Mouse (Mus musculus) midbrain, embryonic 11.5 days (tissue): Measurements from ENCODE around the gene Asb18. TPM values are rescaled to one million over a fixed set of nuclear protein-coding genes. Genes with fewer than 3 reads are reported as not detected.

Source experiments
- ATAC-seq: fragments of 200-750 bp; cut with Nextera tagmentation; 2 replicates; pipeline ENCODE4 v1.8.0; 2017; ENCODE audit warnings: moderate TSS enrichment, moderate library complexity; ENCODE audit not compliant: low FRiP score
- DNase-seq: peaks from one replicate; pipeline ENCODE4 v3.0.0; 2015; ENCODE audit warnings: low spot score; ENCODE audit errors: missing footprints
- H3K27ac ChIP-seq: fragments of 300-500 bp; sonication (generic); 2 replicates; pipeline ENCODE4 v1.5.1; 2014; ENCODE audit warnings: low read depth, low read length
- H3K27me3 ChIP-seq: fragments of 300-500 bp; sonication (generic); 2 replicates; pipeline ENCODE4 v1.6.1; 2014; ENCODE audit warnings: mild to moderate bottlenecking, low read length, moderate library complexity, mixed read lengths; ENCODE audit not compliant: control insufficient read depth, insufficient read depth
- H3K36me3 ChIP-seq: fragments of 300-500 bp; sonication (generic); 2 replicates; pipeline ENCODE4 v1.6.1; 2014; ENCODE audit warnings: mild to moderate bottlenecking, low read length, moderate library complexity, mixed read lengths; ENCODE audit not compliant: control insufficient read depth, insufficient read depth
- H3K4me1 ChIP-seq: fragments of 300-500 bp; sonication (generic); 2 replicates; pipeline ENCODE4 v1.6.1; 2014; ENCODE audit warnings: low read length; ENCODE audit not compliant: control insufficient read depth, insufficient read depth
- H3K4me2 ChIP-seq: fragments of 300-500 bp; sonication (generic); 2 replicates; pipeline ENCODE4 v1.6.1; 2014; ENCODE audit warnings: mild to moderate bottlenecking, moderate library complexity
- H3K4me3 ChIP-seq: fragments of 300-500 bp; sonication (generic); 2 replicates; pipeline ENCODE4 v1.5.1; 2014; ENCODE audit warnings: low read depth, low read length
- H3K9ac ChIP-seq: fragments of 300-500 bp; sonication (generic); 2 replicates; pipeline ENCODE4 v1.6.1; 2014; ENCODE audit warnings: low read length
- H3K9me3 ChIP-seq: fragments of 300-500 bp; sonication (generic); 2 replicates; pipeline ENCODE4 v1.6.1; 2016; ENCODE audit warnings: low read length; ENCODE audit not compliant: control insufficient read depth
- WGBS: fragments of 180-500 bp; shearing (Covaris S2); extraction: QIAGEN DNeasy Blood & Tissue Kit; methylation state at CpG from one replicate; pipeline ENCODE4 v1.1.7; 2014; 5-methylcytosine and 5-hydroxymethylcytosine counted together
- polyA plus RNA-seq: library from polyadenylated mRNA; unstranded; fragments of >200 nt; fragmentation: Nextera tagmentation; extraction: Ambion mirVana; gene quantifications from 2 replicates; pipeline ENCODE4 v1.2.1, GENCODE M21; 2014

Gene Asb18
- polyA plus RNA-seq, 1 experiment from 2014 or later = 0.07 TPM

DNA sequence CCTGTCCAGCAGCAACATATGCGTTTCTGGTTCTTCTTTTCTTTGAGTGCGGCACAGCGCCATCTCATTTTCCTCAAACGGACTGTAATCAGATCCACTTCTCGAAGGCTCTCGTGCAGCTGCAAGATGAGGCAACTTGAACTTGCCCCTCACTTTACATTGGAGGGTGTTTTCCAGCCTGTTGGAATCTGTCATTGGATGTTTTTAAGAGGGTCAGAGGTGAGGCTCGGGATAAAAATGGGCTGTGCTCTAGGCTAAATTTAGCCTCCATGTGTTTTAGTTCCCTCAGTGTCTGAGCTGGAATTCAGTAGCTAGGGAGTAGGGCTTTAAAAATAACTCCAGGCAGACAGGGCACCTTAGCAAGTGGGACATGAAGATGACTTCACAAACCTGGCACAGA, 16.4 kb downstream of the Asb18 start:
- no peak overlapping the region for H3K4me3 ChIP-seq
- H3K9ac ChIP-seq = no peak overlapping the region
- peaks cover 10% of the 10 kb centered on the region for H3K27me3 ChIP-seq
- 81% methylated on average over 7 of the region's 7 CpGs for WGBS
- no peaks in the 10 kb centered on the region for H3K4me1 ChIP-seq
- ATAC-seq = no peak
- no peak overlapping the region for H3K4me2 ChIP-seq
- no peaks in the 10 kb centered on the region for H3K36me3 ChIP-seq
- H3K27ac ChIP-seq = no peak overlapping the region
- no peaks in the 10 kb centered on the region for H3K9me3 ChIP-seq
- DNase-seq = no peak

DNA sequence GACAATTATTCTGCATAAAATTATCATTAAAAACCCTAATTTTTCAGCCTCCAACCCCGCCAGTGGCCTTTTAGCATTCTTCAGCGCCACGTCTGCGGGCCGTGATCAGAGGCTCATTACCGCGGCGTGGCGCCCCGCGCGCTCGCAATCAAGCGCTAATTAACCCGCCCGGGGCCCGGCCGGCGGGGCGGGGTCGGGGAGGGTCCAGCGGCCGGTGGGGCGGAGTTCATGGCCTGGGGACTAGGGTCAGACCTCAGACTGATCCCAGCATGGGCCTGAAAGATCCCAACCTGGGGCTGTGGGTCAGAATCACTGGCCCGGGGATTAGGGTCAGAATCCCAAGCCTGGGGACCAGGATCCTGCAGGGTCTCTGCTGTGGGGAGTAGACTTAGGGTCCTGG, 22.2 kb downstream of the Asb18 start:
- ATAC-seq = no peak
- Histone ChIP-seq H3K4me2 (peak overlapping the region; percentile 54), H3K4me1 (peaks cover 5% of the 10 kb centered on the region), H3K4me3 (peak overlapping the region; percentile 31), H3K27me3 (peaks cover 26% of the 10 kb centered on the region), H3K36me3 (no peaks in the 10 kb centered on the region), H3K9me3 (no peaks in the 10 kb centered on the region), H3K27ac (no peak overlapping the region), H3K9ac (peak overlapping the region; percentile 52)
- under 1% methylated on average over 25 of the region's 25 CpGs for WGBS
- peak; percentile 88 for DNase-seq

DNA sequence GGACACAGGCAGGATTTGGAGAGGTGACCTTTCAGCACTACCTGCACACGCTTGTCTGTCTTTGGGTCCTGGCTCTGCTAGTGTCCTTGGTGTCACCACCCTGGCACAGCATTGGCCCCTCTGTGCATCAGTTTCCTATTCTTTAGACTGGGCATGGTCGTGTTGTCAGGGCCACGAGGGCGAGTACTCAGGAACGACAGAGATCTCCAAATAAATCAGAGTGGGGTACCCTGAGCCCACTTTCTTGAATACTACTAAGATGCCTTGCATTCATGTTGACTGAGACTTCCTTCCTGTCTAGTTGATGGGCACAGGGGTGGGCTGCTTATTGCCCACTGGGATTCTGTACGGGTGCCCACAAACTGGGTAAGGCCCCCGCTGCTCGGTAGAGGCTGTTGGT, 37.2 kb downstream of the Asb18 start:
- Histone ChIP-seq H3K4me2 (no peak overlapping the region), H3K36me3 (no peaks in the 10 kb centered on the region), H3K27ac (no peak overlapping the region), H3K9me3 (no peaks in the 10 kb centered on the region), H3K4me1 (no peaks in the 10 kb centered on the region), H3K27me3 (no peaks in the 10 kb centered on the region), H3K4me3 (no peak overlapping the region), H3K9ac (no peak overlapping the region)
- WGBS = 90% methylated on average over 8 of the region's 8 CpGs
- DNase-seq (peak; percentile 77), ATAC-seq (no peak)

DNA sequence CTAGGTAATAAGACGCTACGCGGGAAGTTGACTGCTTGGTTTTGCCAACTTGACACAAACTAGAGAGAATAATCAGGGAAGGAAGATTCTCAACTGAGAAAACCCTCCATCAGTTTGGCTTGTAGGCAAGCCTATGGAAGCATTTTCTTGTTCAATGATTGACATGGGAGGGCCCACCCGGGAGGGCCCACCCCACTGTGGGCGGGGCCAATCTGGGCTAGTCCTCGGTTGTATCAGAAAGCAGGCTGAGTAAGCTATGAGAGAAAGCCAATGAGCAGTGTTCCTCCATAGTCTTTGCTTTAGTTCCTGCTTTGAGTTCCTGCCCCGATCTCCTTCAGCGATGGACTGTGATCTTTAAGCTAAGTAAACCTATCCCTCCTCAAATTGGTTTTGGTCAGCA, 38.1 kb downstream of the Asb18 start:
- H3K4me1 ChIP-seq = no peaks in the 10 kb centered on the region
- no peaks in the 10 kb centered on the region for H3K9me3 ChIP-seq
- no peak overlapping the region for H3K4me2 ChIP-seq
- H3K9ac ChIP-seq = no peak overlapping the region
- no peak overlapping the region for H3K4me3 ChIP-seq
- ATAC-seq (no peak), DNase-seq (no peak)
- WGBS = 79% methylated on average over 8 of the region's 8 CpGs
- H3K27me3 ChIP-seq = peaks cover 2% of the 10 kb centered on the region; the same call in 1 of the 2 replicates
- no peak overlapping the region for H3K27ac ChIP-seq
- H3K36me3 ChIP-seq = no peaks in the 10 kb centered on the region

DNA sequence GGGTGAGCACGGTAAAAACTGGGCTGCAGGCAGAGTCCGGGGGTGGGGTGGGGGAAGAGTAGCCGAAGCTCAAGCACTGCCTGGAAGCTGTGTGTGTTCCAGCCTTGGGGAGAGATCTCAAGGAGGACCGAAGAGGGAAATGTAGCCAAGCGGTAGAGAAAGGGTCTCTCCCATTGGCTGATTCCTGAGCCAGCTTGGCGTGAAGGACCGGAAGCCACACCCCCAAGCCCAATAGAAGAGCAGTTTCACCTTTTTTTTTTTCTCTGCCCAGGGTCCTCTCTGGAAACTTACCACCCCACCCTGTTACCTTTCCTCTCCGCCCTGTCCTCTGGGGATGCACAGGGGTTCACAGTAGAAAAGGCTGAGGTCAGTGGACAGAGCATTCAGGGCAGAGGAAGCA, 39.9 kb downstream of the Asb18 start:
- WGBS = 75% methylated on average over 8 of the region's 8 CpGs
- H3K4me3 ChIP-seq = no peak overlapping the region
- H3K9ac ChIP-seq = no peak overlapping the region
- DNase-seq (no peak), ATAC-seq (no peak)
- H3K36me3 ChIP-seq = no peaks in the 10 kb centered on the region
- H3K27ac ChIP-seq = no peak overlapping the region
- H3K4me1 ChIP-seq = no peaks in the 10 kb centered on the region
- peaks cover 18% of the 10 kb centered on the region for H3K27me3 ChIP-seq
- H3K4me2 ChIP-seq = no peak overlapping the region
- H3K9me3 ChIP-seq = no peaks in the 10 kb centered on the region

DNA sequence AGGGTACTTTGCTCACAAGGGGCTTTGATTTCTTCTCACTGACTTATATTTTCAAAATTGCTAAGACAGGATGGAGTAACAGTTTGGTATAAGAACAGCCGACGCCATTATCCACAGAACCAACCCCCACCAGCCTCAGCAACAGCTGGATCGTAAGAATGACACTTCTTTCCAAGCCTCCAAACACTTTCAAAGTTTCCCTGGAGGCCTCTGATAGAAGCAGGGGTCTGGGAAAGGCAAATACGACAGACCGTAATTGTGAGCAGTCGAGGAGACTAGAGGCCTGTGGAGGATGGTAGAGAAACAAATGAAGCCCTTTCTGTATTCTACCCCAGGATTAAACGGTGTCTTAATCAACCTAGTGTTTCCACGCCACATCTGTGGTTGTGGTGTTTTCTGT, 42.6 kb downstream of the Asb18 start:
- peaks cover 8% of the 10 kb centered on the region for H3K4me1 ChIP-seq
- no peaks in the 10 kb centered on the region for H3K9me3 ChIP-seq
- peak; percentile 39 for DNase-seq
- H3K27ac ChIP-seq = no peak overlapping the region
- WGBS = 71% methylated on average over 8 of the region's 8 CpGs
- no peak overlapping the region for H3K9ac ChIP-seq
- ATAC-seq = no peak
- H3K36me3 ChIP-seq = no peaks in the 10 kb centered on the region
- H3K27me3 ChIP-seq = peaks cover 44% of the 10 kb centered on the region
- no peak overlapping the region for H3K4me3 ChIP-seq
- H3K4me2 ChIP-seq = no peak overlapping the region

DNA sequence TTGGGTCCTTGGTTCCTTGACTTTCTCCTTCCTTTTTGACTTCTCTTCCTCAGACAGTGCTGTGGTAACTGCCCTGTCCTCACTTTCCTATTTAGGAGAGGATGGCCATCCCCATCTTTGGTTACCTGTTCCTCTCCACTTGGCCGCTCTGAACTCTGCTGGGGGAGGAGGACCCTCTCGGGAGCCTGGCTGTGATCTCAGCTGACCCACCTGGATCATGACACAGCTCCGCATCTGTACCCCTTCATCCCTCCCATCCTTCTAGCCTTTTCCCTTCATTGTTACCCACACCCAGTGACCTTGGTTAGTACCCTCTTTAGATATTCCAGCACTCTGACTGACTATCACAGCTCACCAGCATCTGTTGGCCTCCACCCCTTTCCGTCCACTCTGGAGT, 44.8 kb downstream of the Asb18 start:
- peaks cover 8% of the 10 kb centered on the region for H3K4me1 ChIP-seq
- peak; percentile 76 for DNase-seq
- H3K9me3 ChIP-seq = no peaks in the 10 kb centered on the region
- no peak overlapping the region for H3K4me3 ChIP-seq
- 87% methylated on average over 4 of the region's 4 CpGs for WGBS
- H3K27me3 ChIP-seq = peaks cover 47% of the 10 kb centered on the region
- no peak overlapping the region for H3K4me2 ChIP-seq
- no peak for ATAC-seq
- no peaks in the 10 kb centered on the region for H3K36me3 ChIP-seq
- no peak overlapping the region for H3K27ac ChIP-seq
- no peak overlapping the region for H3K9ac ChIP-seq

DNA sequence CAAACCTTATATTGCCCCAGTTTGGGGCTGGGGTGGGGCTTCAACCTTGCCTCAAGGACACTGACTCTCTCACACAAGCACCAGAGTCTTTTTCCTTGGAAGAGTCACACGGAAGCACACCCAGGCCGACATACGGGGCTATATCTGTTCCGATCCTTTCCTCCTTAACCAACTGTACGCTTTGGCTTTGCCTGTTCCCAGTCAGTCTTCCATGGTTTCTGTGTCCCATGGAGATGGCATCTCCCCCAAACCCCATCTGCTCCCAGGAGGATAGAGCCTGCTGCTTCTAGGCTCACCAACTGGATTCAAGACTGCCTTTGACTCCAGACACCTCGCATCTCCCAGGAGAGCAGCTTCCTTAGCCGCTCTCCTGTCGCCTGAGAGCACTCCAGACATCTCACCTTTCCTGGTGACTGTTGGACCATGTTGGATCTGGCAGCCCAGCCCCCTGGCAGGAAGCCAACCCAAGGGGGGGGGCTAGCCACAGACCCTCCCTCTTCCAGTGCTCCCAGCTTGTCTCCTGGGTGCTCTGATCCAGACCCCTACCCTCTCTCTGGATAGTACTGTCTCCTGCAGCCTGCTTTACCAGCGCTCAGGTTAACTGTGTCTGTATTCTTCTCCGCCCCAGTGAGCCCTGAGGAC, 45.3 kb downstream of the Asb18 start:
- Histone ChIP-seq H3K4me3 (no peak overlapping the region), H3K4me1 (peaks cover 8% of the 10 kb centered on the region), H3K27me3 (peaks cover 47% of the 10 kb centered on the region), H3K36me3 (no peaks in the 10 kb centered on the region), H3K9me3 (no peaks in the 10 kb centered on the region), H3K27ac (no peak overlapping the region), H3K4me2 (no peak overlapping the region), H3K9ac (no peak overlapping the region)
- DNase-seq = no peak
- ATAC-seq = no peak
- WGBS = 57% methylated on average over 10 of the region's 10 CpGs

DNA sequence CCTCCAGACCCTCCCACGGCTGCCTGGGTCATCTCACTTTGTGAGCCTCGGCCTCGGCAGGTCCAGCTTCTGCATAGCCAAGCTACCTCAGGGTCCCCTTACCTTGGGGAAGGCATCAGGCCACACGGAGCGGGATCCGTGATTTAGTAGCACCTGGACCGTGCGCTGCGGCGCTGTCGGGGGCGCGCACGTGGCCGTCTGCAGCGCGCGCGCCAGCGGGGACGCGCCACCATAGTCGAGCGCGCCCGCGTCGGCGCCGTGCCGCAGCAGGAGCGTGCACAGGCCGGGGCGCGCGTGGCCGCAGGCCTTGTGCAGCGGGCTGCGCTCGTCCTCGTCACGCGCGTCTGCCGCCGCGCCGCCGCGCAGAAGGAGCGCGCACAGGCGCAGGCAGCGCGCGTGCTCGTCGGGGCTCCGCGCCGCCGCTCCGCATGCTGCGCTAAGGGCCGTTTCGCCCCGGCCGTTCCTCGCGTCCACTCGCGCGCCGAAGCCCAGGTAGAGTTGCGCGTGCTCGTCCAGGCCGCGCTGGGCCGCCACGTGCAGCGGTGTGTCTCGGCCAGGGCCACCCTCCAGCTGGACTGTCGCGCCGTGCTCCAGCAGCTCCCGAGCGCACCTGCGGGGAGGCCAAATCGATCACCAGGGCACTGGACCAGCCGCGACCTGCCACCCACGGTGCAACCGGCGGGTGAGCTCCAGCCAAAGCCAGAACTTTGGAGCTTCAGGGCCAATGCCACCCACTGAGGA, 46.2 kb downstream of the Asb18 start:
- WGBS = under 1% methylated on average over 86 of the region's 95 CpGs
- DNase-seq = peak; percentile 94
- H3K27ac ChIP-seq = no peak overlapping the region

More for the DNA sequence above, 46.2 kb downstream of the Asb18 start:
- Histone ChIP-seq H3K27me3 (peaks cover 47% of the 10 kb centered on the region), H3K4me1 (peaks cover 8% of the 10 kb centered on the region), H3K9me3 (no peaks in the 10 kb centered on the region), H3K4me3 (peak overlapping the region; percentile 59), H3K9ac (peak overlapping the region; percentile 58), H3K36me3 (no peaks in the 10 kb centered on the region), H3K4me2 (peak overlapping the region; percentile 93)
- ATAC-seq = peak; percentile 71
